Mouse (Mus musculus): ENCODE measurements at regions not wholly inside any gene's neighbourhood (a gene's known extent, or its start where the extent isn't known, plus 50 kb on each side); places are given as distances from the start of the nearest gene placed in this dataset.
A peak's percentile ranks its signal among the peaks of the same experiment; 100 is the strongest.

GRCm38 (mm10) chr7:51434865-51435264 lies 76.0 kb upstream of the Ano5 start:
- Histone ChIP-seq H3K9ac (no peak overlapping the region), H3K4me1 (replicated peaks) (no peaks in the 10 kb centered on the region), H3K27me3 (no peaks in the 10 kb centered on the region), H3K9me3 (replicated peaks) (no peaks in the 10 kb centered on the region), H3K36me3 (no peaks in the 10 kb centered on the region), H3K27ac (no peak overlapping the region), H3K4me3 (no peak overlapping the region), H3K4me2 (no peak overlapping the region)
- ATAC-seq (replicated peaks; ENCODE audit: insufficient number of reproducible peaks, insufficient read depth, low FRiP score, low read depth), result no peak

GRCm38 (mm10) chr7:51454989-51455692 lies 55.7 kb upstream of the Ano5 start:
- WGBS, result 59% methylated on average over 2 of the region's 2 CpGs
- Histone ChIP-seq H3K4me3 (no peak overlapping the region), H3K27ac (peak overlapping the region; percentile 71), H3K36me3 (no peaks in the 10 kb centered on the region), H3K9ac (no peak overlapping the region), H3K4me2 (no peak overlapping the region), H3K27me3 (no peaks in the 10 kb centered on the region), H3K4me1 (replicated peaks) (0 out of 2 replicates have a peak, but pooled peaks cover 7% of the 10 kb centered on the region), H3K9me3 (replicated peaks) (no peaks in the 10 kb centered on the region)
- ATAC-seq (replicated peaks; ENCODE audit: insufficient number of reproducible peaks, insufficient read depth, low FRiP score, low read depth), result peak; percentile 73

- H3K36me3 ChIP-seq, result no peaks in the 10 kb centered on the region
- no peak for ATAC-seq (replicated peaks; ENCODE audit: insufficient number of reproducible peaks, insufficient read depth, low FRiP score, low read depth)
- no peak overlapping the region for H3K9ac ChIP-seq
- H3K4me2 ChIP-seq, result no peak overlapping the region
- H3K4me3 ChIP-seq, result no peak overlapping the region
- no peaks in the 10 kb centered on the region for H3K27me3 ChIP-seq
- H3K9me3 ChIP-seq (replicated peaks), result no peaks in the 10 kb centered on the region
- 0 out of 2 replicates have a peak, but pooled peaks cover 7% of the 10 kb centered on the region for H3K4me1 ChIP-seq (replicated peaks)
- WGBS, result 84% methylated on average over 1 of the region's 1 CpGs
- H3K27ac ChIP-seq, result no peak overlapping the region
These were observed 52.1 kb upstream of the Ano5 start for GRCm38 (mm10) chr7:51458757-51459156.
